Mouse (Mus musculus): ENCODE measurements around the gene Prnp.

Prnp gene

GRCm38 (mm10) chr2:131909683-131910572 is at the start of gene Prnp, which contains the start of gene Prn:
Gene Prnp (plus strand): TSS chr2:131909928.
Gene Prn (plus strand): TSS chr2:131909957.
- in situ Hi-C loops (cut with MseI, MboI): no loop called here

GRCm38 (mm10) chr2:131862617-131863275 is 47.0 kb upstream of the Prnp start:
- in situ Hi-C loops (cut with MseI, MboI): no loop called here

GRCm38 (mm10) chr2:131863472-131863871 is 46.3 kb upstream of the Prnp start:
- in situ Hi-C loops (cut with MseI, MboI): no loop called here

GRCm38 (mm10) chr2:131864262-131864796 is 45.4 kb upstream of the Prnp start:
- in situ Hi-C loops (cut with MseI, MboI): no loop called here

GRCm38 (mm10) chr2:131866676-131867075 is 43.1 kb upstream of the Prnp start:
- in situ Hi-C loops (cut with MseI, MboI): no loop called here

- in situ Hi-C loops (cut with MseI, MboI): no loop called here
Observed at GRCm38 (mm10) chr2:131868983-131869382, 40.7 kb upstream of the Prnp start.

GRCm38 (mm10) chr2:131873376-131873775 is 36.4 kb upstream of the Prnp start:
- in situ Hi-C loops (cut with MseI, MboI): no loop called here

- in situ Hi-C loops (cut with MseI, MboI): no loop called here
Observed at GRCm38 (mm10) chr2:131876551-131877265, 33.0 kb upstream of the Prnp start.

GRCm38 (mm10) chr2:131881766-131882165 is 28.0 kb upstream of the Prnp start:
- in situ Hi-C loops (cut with MseI, MboI): no loop called here

GRCm38 (mm10) chr2:131883136-131883535 is 26.6 kb upstream of the Prnp start:
- in situ Hi-C loops (cut with MseI, MboI): no loop called here

- in situ Hi-C loops (cut with MseI, MboI): no loop called here
Observed at GRCm38 (mm10) chr2:131886503-131887160, 23.1 kb upstream of the Prnp start.

- in situ Hi-C loops (cut with MseI, MboI): no loop called here
Observed at GRCm38 (mm10) chr2:131888233-131888632, 21.5 kb upstream of the Prnp start.

- in situ Hi-C loops (cut with MseI, MboI): loop anchor here (10.0 kb wide), 2 partner anchors 58 to 62 kb away; partner anchors contain the start of gene Prnd (in 1 of the 2)
Observed at GRCm38 (mm10) chr2:131892534-131892933, 17.2 kb upstream of the Prnp start.

GRCm38 (mm10) chr2:131895106-131895505 is 14.6 kb upstream of the Prnp start:
- in situ Hi-C loops (cut with MseI, MboI): loop anchor here (10.0 kb wide), 2 partner anchors 60 kb away; partner anchors contain the start of gene Prnd (in 1 of the 2)

GRCm38 (mm10) chr2:131896011-131896410 is 13.7 kb upstream of the Prnp start:
- in situ Hi-C loops (cut with MseI, MboI): loop anchor here (10.0 kb wide), 2 partner anchors 59 to 61 kb away; partner anchors contain the start of gene Prnd (in 1 of the 2)

- in situ Hi-C loops (cut with MseI, MboI): loop anchor here (10.0 kb wide), 2 partner anchors 57 to 63 kb away; partner anchors contain the start of gene Prnd (in 1 of the 2)
Observed at GRCm38 (mm10) chr2:131897336-131898109, 12.2 kb upstream of the Prnp start.

- in situ Hi-C loops (cut with MseI, MboI): loop anchor here in 1 of 2 experiments (5.0 kb wide), 1 partner anchor 50 kb away; the partner anchor contains the start of gene Prnd
Observed at GRCm38 (mm10) chr2:131902423-131902822, 7.3 kb upstream of the Prnp start.

GRCm38 (mm10) chr2:131902867-131903266 is 6.9 kb upstream of the Prnp start:
- in situ Hi-C loops (cut with MseI, MboI): loop anchor here in 1 of 2 experiments (5.0 kb wide), 1 partner anchor 49 kb away; the partner anchor contains the start of gene Prnd

- in situ Hi-C loops (cut with MseI, MboI): no loop called here
Observed at GRCm38 (mm10) chr2:131905025-131905424, 4.7 kb upstream of the Prnp start.

- in situ Hi-C loops (cut with MseI, MboI): no loop called here
Observed at GRCm38 (mm10) chr2:131905776-131906175, 4.0 kb upstream of the Prnp start.

All from mouse trophoblast stem cell (cell line).